Mouse (Mus musculus) hindbrain, embryonic 10.5 days (tissue): ENCODE data around the gene Fbxo40. TPM values are rescaled to one million over a fixed set of nuclear protein-coding genes. Genes with fewer than 3 reads are reported as not detected.
A peak's percentile ranks its signal among the peaks of the same experiment; 100 is the strongest.

Source experiments
- DNase-seq: peaks from one replicate; pipeline ENCODE4 v3.0.0-alpha.2; 2017; ENCODE audit warnings: low spot score
- H3K27ac ChIP-seq: fragments of 300-500 bp; sonication (generic); 2 replicates; pipeline ENCODE4 v1.5.1; 2016; ENCODE audit warnings: mild to moderate bottlenecking, moderate library complexity
- H3K27me3 ChIP-seq: fragments of 300-500 bp; sonication (generic); 2 replicates; pipeline ENCODE4 v1.6.1; 2016; ENCODE audit warnings: mild to moderate bottlenecking; ENCODE audit not compliant: poor library complexity, insufficient read depth, severe bottlenecking
- H3K36me3 ChIP-seq: fragments of 300-500 bp; sonication (generic); 2 replicates; pipeline ENCODE4 v1.6.1; 2016; ENCODE audit warnings: mild to moderate bottlenecking, moderate library complexity
- H3K4me1 ChIP-seq: fragments of 300-500 bp; sonication (generic); replicated peaks from 2 replicates; pipeline ENCODE4 v1.6.1; 2016; ENCODE audit warnings: mild to moderate bottlenecking
- H3K4me3 ChIP-seq: fragments of 300-500 bp; sonication (generic); 2 replicates; pipeline ENCODE4 v1.5.1; 2016; ENCODE audit warnings: mild to moderate bottlenecking, moderate library complexity
- H3K9me3 ChIP-seq: fragments of 300-500 bp; sonication (generic); 2 replicates; pipeline ENCODE4 v1.6.1; 2016; ENCODE audit warnings: mild to moderate bottlenecking, moderate library complexity
- WGBS: fragments of 180-500 bp; shearing (Covaris S2); methylation state at CpG from one replicate; pipeline ENCODE4 v1.1.7; 2016; 5-methylcytosine and 5-hydroxymethylcytosine counted together
- polyA plus RNA-seq: library from polyadenylated mRNA; unstranded; fragments of >200 nt; fragmentation: Nextera tagmentation; extraction: Ambion mirVana; gene quantifications from 2 replicates; pipeline ENCODE4 v1.2.1, GENCODE M21; 2016

The Fbxo40 gene
- 0.15 TPM in 1 of 2 replicates, not detected in the other for polyA plus RNA-seq

DNA sequence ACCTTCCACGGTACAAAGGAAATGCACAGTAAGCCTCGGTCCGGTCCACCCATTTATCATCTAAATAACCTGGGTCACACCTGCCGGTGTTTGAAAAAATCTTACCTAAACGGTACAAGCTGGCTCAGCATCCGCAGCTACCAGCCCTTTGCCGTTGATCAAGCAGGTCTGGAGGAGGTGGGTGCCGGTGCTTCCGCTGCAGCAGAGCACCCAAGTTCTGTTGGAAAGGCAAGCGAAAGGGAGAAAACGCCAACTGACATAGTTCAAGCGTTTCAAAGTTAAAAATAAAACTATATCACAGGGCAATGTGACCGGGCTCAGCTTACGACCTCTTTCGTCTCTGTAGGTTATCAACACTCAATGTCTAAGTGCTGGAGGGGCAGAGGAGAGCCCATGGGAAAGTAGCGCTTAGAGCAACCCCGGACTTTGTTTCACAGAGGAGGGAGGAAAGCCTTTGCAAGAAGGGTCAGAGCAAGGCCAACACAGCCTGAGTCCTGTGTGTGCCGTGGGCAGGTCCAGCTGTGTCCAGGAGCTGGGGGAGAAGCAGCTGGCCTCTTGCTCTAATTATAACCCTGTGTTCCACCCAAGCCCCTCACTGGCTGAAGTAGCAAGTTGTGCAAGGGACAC is at the start of gene Fbxo40:
Gene Fbxo40, minus strand, starts transcription at position 469 of the 627 bp plus-strand sequence.
- no peaks in the 10 kb centered on the region for H3K36me3 ChIP-seq
- peak within 1 kb of the TSS; percentile 56; the same call in 1 of the 2 replicates for H3K27ac ChIP-seq
- no peaks in the 10 kb centered on the region for H3K9me3 ChIP-seq
- peaks cover 9% of the 10 kb centered on the region; the same call in 1 of the 2 replicates for H3K4me1 ChIP-seq
- H3K27me3 ChIP-seq: no peaks in the 10 kb centered on the region
- DNase-seq: no peak
- H3K4me3 ChIP-seq: no peak within 1 kb of the TSS
- WGBS: 79% methylated on average over 18 of the region's 18 CpGs

DNA sequence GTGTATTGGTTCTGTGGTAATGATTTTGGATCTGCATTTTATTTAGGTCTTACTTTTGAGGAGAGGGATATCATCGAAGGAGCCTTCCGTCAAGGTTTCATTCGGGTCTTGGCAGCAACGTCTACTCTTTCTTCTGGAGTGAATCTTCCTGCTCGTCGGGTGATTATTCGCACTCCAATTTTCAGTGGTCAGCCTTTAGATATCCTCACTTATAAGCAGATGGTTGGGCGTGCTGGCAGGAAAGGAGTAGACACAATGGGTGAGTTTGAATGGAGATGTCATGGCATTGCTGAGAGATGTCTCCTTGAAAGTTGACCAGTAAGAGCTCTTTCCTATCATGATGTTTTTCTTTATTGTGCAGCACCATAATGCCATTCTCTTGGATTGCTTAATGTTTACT is 44.5 kb upstream of the Fbxo40 start:
- no peak for DNase-seq
- no peak overlapping the region for H3K27ac ChIP-seq
- H3K36me3 ChIP-seq: peaks cover 66% of the 10 kb centered on the region
- no peak overlapping the region for H3K4me3 ChIP-seq
- H3K9me3 ChIP-seq: no peaks in the 10 kb centered on the region
- no peaks in the 10 kb centered on the region for H3K4me1 ChIP-seq
- 94% methylated on average over 8 of the region's 8 CpGs for WGBS
- H3K27me3 ChIP-seq: no peaks in the 10 kb centered on the region

GRCm38 (mm10) chr16:37031996-37032395 is 41.7 kb upstream of the Fbxo40 start:
- Histone ChIP-seq H3K9me3 (no peaks in the 10 kb centered on the region), H3K27me3 (no peaks in the 10 kb centered on the region), H3K4me3 (no peak overlapping the region), H3K27ac (no peak overlapping the region), H3K36me3 (peaks cover 71% of the 10 kb centered on the region), H3K4me1 (no peaks in the 10 kb centered on the region)
- no peak for DNase-seq
- 72% methylated on average over 3 of the region's 3 CpGs for WGBS

GRCm38 (mm10) chr16:37027581-37027980 is 37.3 kb upstream of the Fbxo40 start:
- Histone ChIP-seq H3K27ac (no peak overlapping the region), H3K4me1 (no peaks in the 10 kb centered on the region), H3K4me3 (no peak overlapping the region), H3K27me3 (no peaks in the 10 kb centered on the region), H3K9me3 (no peaks in the 10 kb centered on the region), H3K36me3 (peaks cover 45% of the 10 kb centered on the region)
- no peak for DNase-seq
- WGBS: 87% methylated on average over 3 of the region's 3 CpGs

DNA sequence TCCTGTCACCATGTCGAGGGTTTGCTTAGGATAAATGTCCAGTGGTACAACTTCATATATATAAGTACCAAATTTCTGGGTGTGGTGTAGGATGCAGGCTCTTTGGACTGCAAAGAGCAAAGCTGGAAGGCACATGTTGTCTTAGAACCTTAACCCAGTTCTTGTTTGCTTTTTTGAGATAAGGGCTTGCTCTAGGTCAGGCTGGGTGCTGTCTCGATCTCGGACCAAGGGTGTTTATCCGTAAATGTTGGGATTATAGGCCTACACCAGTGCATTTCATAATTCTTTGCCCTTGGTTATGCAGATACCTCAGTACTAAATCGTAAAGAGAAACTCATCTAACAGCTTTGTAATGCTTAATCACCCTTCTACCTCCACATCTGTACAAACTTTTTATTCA is 22.1 kb upstream of the Fbxo40 start:
- no peak for DNase-seq
- Histone ChIP-seq H3K4me3 (peak overlapping the region; percentile 96), H3K4me1 (peaks cover 16% of the 10 kb centered on the region), H3K9me3 (no peaks in the 10 kb centered on the region), H3K27me3 (no peaks in the 10 kb centered on the region), H3K27ac (peak overlapping the region; percentile 86), H3K36me3 (peaks cover 19% of the 10 kb centered on the region)
- 69% methylated on average over 5 of the region's 5 CpGs for WGBS

DNA sequence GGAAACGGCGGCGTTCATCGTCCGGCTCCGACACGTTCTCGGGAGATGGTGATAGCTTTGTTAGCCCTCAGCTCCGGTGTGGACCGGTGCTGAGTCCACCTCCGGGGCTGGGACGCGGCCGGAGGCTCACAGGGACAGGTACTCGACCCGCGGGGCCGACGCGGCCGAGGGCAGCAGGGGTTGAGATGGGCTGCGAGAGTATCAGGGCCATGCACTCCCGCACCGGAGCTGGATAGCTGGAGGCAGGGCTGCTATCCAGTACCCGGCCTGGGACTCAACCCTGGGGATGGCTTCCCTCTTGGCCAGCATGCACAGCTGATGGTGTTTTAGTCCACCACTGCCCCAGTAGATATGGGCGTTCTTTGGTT is 21.6 kb upstream of the Fbxo40 start:
- Histone ChIP-seq H3K4me1 (peaks cover 16% of the 10 kb centered on the region), H3K27ac (peak overlapping the region; percentile 86), H3K9me3 (no peaks in the 10 kb centered on the region), H3K4me3 (peak overlapping the region; percentile 96), H3K27me3 (no peaks in the 10 kb centered on the region), H3K36me3 (peaks cover 16% of the 10 kb centered on the region)
- under 1% methylated on average over 26 of the region's 26 CpGs for WGBS
- no peak for DNase-seq

DNA sequence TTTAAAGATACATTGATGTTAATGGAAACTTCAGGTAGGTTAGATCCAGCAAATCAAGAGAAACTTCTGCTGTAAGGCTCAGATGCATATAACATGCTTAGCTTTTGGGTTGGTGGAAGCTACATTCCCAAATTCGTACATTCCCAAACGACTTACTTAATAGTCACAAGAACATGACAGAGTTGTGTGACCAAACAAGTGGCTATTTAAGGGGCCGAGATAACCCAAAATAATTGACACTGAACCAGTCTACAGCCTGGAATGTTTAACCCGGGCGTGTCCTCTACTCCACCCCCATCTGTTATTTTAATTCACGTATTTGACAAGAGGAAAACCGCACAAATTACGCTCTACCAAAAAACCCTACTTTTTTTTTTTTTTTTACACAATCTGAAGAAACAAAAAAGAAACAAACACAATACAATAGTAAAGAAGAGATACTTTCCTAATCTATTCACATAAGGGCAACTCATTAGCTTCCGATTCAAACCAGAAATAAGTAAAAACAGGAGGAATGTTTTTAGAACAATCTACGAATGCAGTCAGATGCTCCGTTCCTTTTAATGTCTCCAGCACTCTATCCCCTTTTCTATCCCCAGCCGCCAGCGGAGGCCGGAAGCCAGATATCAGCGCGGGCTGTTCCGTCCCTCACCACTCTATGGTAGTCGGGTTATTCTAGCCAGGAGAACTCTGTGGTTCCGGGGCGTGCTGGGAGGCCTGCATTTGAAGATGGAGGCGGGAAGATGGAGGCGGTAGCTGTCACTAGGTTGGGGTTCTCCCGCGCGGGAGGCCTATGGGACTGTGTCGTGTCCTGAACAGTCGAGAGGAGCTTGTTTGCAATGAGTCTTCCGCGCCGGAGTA is 21.0 kb upstream of the Fbxo40 start, which contains the start of gene Polq:
Gene Polq, plus strand, starts transcription at position 726 of the 861 bp plus-strand sequence.
- Histone ChIP-seq H3K4me1 (peaks cover 16% of the 10 kb centered on the region), H3K27ac (peak within 1 kb of the TSS; percentile 86), H3K27me3 (no peaks in the 10 kb centered on the region), H3K36me3 (peaks cover 16% of the 10 kb centered on the region), H3K4me3 (peak within 1 kb of the TSS; percentile 96), H3K9me3 (no peaks in the 10 kb centered on the region)
- DNase-seq: peak; percentile 90
- 7% methylated on average over 30 of the region's 30 CpGs for WGBS

- H3K4me3 ChIP-seq: no peak overlapping the region
- H3K27ac ChIP-seq: no peak overlapping the region
- no peaks in the 10 kb centered on the region for H3K9me3 ChIP-seq
- no peaks in the 10 kb centered on the region for H3K27me3 ChIP-seq
- peaks cover 16% of the 10 kb centered on the region for H3K4me1 ChIP-seq
- H3K36me3 ChIP-seq: peaks cover 10% of the 10 kb centered on the region
- WGBS: 67% methylated on average over 4 of the region's 4 CpGs
- DNase-seq: no peak
Measured at GRCm38 (mm10) chr16:37010370-37010769, 20.1 kb upstream of the Fbxo40 start.

DNA sequence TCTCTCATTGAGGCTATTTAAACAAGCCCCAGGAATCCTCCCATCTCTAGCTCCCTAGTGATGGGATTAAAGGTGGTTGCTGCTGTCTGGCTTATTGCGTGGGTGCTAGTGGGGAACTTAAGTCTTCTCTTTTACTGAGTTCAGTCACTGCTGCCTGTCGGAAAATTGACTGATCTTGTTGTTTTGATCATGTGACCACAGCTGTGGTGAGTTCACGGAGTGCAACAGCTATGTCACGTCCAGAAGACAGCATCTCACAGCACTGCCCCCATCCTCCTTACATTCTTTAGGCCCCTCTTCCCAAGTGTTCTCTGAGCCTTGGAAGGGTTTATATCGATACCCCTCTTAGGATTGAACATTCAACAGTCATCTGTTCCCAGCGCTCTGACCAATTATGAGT is 19.0 kb upstream of the Fbxo40 start:
- no peak for DNase-seq
- H3K27me3 ChIP-seq: no peaks in the 10 kb centered on the region
- H3K27ac ChIP-seq: no peak overlapping the region
- peaks cover 16% of the 10 kb centered on the region for H3K4me1 ChIP-seq
- no peak overlapping the region for H3K4me3 ChIP-seq
- no peaks in the 10 kb centered on the region for H3K9me3 ChIP-seq
- H3K36me3 ChIP-seq: peaks cover 3% of the 10 kb centered on the region
- WGBS: 75% methylated on average over 6 of the region's 6 CpGs

GRCm38 (mm10) chr16:36999366-36999972 is 9.2 kb upstream of the Fbxo40 start:
- no peaks in the 10 kb centered on the region for H3K4me1 ChIP-seq
- DNase-seq: no peak
- WGBS: 72% methylated on average over 9 of the region's 9 CpGs
- H3K27me3 ChIP-seq: no peaks in the 10 kb centered on the region
- no peak overlapping the region for H3K27ac ChIP-seq
- no peaks in the 10 kb centered on the region for H3K36me3 ChIP-seq
- no peak overlapping the region for H3K4me3 ChIP-seq
- no peaks in the 10 kb centered on the region for H3K9me3 ChIP-seq

DNA sequence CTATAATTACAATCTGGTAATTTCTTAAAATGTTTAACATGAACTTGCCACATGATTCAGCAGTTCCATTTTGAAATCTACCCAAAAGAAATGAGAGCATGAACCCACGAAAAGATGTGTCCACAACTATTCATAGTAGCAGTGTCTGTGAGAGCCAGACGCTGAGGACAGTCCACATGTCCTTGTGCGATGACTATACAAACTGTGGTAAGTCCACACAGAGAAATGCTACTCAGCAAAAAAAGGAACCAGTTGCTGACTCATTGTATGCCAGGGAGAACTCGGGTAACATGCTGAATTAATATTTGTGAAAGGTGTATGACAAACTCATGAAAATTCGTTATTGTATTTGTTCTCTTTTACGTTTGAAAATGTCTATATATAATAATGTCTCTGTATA is 7.4 kb upstream of the Fbxo40 start:
- no peaks in the 10 kb centered on the region for H3K4me1 ChIP-seq
- H3K36me3 ChIP-seq: no peaks in the 10 kb centered on the region
- H3K9me3 ChIP-seq: no peaks in the 10 kb centered on the region
- 88% methylated on average over 6 of the region's 6 CpGs for WGBS
- no peaks in the 10 kb centered on the region for H3K27me3 ChIP-seq
- H3K27ac ChIP-seq: no peak overlapping the region
- H3K4me3 ChIP-seq: no peak overlapping the region
- no peak for DNase-seq

- Histone ChIP-seq H3K27ac (no peak overlapping the region), H3K36me3 (no peaks in the 10 kb centered on the region), H3K9me3 (no peaks in the 10 kb centered on the region), H3K4me3 (no peak overlapping the region), H3K4me1 (peaks cover 9% of the 10 kb centered on the region; the same call in 1 of the 2 replicates), H3K27me3 (no peaks in the 10 kb centered on the region)
- peak; percentile 8 for DNase-seq
- WGBS: 75% methylated on average over 8 of the region's 8 CpGs
Measured at GRCm38 (mm10) chr16:36989493-36989892, 774 bp downstream of the Fbxo40 start.

- Histone ChIP-seq H3K27me3 (no peaks in the 10 kb centered on the region), H3K4me3 (no peak overlapping the region), H3K9me3 (no peaks in the 10 kb centered on the region), H3K27ac (no peak overlapping the region), H3K36me3 (no peaks in the 10 kb centered on the region), H3K4me1 (peaks cover 9% of the 10 kb centered on the region; the same call in 1 of the 2 replicates)
- DNase-seq: no peak
Measured at GRCm38 (mm10) chr16:36988066-36988465, 2.2 kb downstream of the Fbxo40 start.
